Mouse (Mus musculus) urinary bladder, postnatal 14 days (tissue): Measurements from ENCODE around the gene Zfp541.

Experiments
- DNase-seq: peaks from one replicate; pipeline ENCODE4 v3.0.0; 2021; ENCODE audit warnings: low spot score

Zfp541 gene

DNA sequence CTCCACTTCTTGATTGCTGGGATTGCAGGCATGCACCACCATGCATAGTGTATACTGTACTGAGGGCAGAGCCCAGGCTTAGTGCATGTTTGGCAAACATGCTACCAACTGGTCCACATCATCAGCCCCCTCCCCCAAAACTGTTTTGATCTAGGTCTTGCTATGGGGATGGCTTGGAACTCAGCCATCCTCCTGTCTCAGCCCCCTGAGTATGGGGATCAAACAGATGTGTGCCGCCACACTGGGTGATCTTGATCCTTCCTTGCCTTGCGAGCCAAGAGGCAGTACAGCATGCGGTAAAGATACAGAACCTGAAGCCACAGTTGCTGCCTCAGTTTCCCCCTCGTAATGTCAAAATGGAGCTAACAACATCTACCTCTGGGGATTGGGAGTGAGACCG lies 67.3 kb downstream of the Zfp541 start:
- no peak for DNase-seq

DNA sequence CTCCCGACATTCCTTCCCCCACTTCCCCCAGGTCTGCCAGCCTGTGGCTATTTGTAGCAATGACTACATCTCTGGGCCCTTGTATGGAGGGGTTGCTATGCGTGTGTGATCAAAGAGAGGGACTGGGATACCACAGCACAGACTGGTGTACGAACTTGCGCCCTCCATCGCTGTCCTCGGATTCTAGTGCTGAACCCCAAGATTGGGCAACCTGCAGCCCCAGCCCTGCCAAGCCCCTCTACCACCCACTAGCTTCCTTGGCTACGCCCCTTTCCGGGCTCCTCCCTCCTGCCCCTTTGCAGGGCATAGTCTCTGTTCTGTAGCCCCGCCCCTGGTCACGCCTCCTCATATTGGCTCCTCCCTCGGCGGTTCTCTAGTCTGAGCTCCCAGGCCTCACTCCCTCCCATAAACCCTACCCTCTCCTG lies 67.8 kb downstream of the Zfp541 start, which contains the start of gene Slc8a2:
TSS of gene Slc8a2 (plus strand) at position 406 of the 425 bp plus-strand sequence.
- DNase-seq: peak; percentile 76

DNA sequence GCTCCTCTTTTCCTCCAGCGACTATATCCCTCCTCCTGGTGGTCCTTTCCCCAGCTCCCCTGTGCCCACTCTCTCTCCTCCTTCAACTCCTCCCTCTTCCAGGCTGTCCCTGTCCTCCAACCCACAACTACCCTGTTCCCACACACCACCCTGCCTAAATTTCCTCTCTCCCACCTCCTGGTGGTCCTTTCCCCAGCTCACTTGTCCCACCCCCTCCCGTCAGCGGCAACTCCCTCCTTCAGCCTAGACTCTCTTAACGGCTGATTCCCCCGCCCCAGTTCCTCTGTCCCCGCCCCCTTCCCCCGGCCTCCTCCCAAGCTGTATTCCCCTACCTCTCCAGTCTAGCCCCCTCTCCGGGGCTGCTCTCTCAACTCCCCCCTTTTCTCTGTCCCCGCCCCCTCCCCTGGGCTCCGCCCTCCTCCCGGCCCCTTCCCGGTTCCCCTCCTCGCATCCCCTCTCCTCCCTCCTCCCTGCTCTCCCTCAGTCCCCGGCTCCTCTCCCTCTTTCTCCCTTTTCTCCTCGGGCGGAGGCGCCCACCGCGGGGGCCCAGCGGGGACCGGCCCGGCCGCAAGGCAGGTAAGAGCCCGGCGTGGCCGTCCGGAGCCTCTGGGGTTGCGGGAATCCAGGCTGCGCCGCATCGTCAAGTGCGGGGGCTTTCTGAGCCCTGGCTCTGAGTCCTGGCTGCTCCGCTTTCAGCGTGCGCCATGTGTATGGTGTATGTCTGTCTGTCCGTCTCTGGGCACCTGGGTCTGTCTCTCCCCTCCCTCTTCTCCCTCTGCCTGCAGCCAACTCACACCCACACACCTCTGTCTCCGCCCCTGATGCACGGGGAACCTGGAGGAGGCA lies 68.5 kb downstream of the Zfp541 start:
- DNase-seq: no peak

DNA sequence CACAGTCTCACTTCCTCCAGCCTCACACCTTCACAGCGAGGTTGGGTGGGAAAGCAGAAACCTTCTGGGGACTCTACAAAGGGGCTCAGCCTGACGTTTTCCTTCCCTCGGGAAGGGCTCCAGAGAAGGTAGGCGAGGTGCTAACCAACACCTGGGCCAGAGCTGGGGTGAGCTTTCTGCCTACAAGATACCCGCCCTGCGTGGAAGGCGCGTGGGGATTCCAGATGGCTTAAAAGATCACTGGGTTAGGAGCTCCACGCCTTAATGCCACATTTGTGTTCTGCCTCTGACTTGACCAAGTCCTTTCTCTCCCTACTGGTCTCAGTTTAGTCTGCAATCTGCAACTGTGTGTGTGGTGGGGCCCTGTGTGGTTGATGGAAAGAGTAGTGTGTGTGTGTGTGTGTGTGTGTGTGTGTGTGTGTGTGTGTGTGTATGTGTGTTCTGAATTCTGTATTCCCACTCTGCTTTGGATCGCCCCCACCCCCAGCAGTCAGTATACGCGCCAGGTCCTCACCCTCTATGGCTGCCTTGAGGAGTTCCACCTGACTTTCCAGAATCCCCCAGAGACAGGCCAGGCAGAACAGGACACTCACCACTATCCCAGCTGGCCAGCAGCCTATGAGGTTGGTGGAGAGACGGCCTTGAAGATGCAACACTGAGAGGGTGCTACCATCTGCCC lies 69.5 kb downstream of the Zfp541 start:
- DNase-seq: no peak

DNA sequence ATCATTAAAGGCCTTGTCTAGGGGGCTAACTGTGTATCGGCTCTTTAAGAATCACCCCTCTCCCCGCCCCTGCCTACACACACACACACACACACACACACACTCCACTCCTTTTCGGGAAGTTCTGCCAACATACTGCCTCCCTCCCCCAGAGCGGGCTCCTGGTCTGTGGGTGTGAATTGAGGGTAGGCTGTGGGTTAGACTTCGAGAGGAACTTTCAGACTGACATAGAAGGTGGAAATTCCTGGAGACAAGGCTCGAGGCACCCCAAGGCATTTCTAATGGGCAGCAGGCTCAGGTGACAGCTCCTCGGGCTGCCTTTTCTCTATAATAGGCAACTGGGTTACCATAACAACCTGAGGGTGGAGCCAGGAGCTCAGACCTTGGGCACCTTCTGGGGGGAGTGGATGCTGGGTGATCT lies 70.6 kb downstream of the Zfp541 start:
- no peak for DNase-seq

DNA sequence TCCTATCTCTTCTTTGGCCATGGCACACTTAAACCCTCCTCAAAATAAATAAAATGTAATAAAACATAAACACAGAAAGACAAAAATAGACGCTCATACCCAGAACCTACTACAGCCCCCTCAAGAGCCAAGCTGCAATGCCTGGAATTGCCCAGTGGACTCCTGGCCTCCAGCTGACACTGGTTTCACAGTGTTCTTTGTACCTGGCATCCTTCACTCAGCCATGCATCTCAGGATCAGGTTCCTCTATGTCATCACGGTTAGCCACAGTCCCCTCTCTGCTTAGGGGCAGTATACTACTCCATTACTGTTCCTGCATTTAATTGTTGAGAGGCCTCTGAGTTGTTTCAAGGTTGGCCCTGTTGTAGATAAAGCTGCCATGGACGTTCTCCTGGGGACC lies 71.3 kb downstream of the Zfp541 start:
- no peak for DNase-seq

DNA sequence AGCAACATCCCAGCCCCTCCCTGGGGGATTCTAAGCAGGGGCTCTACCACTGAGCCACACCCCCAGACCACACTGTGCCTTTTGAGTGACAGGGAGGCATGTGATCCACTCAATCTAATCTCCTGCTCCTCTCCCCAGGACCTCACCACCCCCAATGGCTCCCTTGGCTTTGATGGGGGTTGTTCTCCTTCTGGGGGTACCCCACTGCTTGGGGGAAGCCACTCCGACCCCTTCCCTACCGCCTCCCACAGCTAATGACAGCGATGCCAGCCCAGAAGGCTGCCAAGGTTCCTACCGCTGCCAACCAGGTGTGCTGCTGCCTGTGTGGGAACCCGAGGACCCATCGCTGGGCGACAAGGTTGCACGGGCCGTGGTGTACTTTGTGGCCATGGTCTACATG lies 72.1 kb downstream of the Zfp541 start:
- DNase-seq: no peak

DNA sequence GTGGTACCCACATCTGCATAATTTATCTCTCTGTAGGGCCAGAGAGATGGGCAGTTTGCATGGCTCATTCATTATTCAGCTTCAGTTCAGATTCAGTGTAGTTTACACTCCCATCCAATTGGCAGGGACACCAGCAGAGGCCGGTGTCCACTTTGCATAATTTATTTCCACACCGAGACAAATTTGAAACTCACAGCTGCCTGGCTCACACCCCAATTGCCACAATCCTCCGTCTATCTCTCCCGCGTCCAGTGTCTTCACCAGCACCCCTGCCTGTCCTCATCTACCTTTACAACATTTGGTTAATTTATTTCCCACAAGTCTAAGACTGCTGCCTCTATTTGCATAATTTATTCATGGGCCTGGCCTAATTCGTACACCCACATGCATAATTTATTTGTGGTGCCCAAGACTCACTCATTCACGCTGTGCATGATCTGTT lies 73.4 kb downstream of the Zfp541 start:
- no peak for DNase-seq
